Mouse (Mus musculus) mesoderm, embryonic 11.5 days (tissue): ENCODE measurements around the gene Prdx2.

Experiments
- DNase-seq: peaks from one replicate; pipeline ENCODE4 v3.0.0-alpha.2; 2012; ENCODE audit warnings: low read depth, low spot score

The Prdx2 gene

GRCm38 (mm10) chr8:84978248-84978940 is 9.0 kb downstream of the Prdx2 start, which contains the start of gene Junb:
Gene Junb, minus strand, starts transcription at chr8:84978718.
- peak; percentile 89 for DNase-seq

- DNase-seq = peak; percentile 92
Measured at GRCm38 (mm10) chr8:84979599-84980421, 10.4 kb downstream of the Prdx2 start.

GRCm38 (mm10) chr8:84980622-84981358 is 11.4 kb downstream of the Prdx2 start:
- DNase-seq = no peak

- no peak for DNase-seq
Measured at GRCm38 (mm10) chr8:84981644-84982498, 12.5 kb downstream of the Prdx2 start.

- no peak for DNase-seq
Measured at GRCm38 (mm10) chr8:84982499-84983011, 13.2 kb downstream of the Prdx2 start.

DNA sequence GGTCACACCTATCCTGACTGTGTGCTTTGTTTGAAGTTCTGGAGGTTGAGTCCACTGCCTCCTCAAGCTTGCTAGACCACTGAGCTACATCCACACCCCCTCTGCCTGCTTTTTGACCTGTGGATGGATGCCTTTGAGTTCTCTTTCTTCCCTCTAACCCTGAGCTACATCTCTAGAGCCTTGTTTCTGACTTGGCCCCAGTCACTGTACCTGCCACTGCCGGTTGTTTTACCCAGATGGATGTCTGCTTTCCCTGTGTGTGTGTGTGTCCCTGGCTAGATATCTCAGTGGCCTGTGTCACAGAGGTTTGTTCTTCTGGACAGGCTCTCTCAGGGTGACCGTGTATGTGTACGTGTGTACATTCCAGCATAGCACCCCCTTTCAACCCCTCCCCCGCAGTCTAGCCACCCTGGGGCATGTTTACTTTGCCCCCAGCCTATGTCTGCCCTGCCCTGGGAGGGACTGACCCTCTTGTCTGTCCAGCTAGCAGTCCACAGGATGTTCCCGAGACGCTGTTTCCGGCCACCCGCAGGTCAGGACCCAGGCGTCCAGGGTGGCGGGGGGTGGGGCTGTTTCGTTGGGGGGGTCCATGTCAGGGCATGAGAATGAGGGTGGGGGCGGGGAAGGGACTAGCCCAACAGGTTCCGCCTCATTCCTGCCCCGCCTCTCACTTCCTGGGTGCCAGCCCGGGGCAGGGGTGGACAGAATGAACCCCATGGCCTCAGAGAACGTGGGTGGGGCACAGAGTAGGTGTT is 15.1 kb downstream of the Prdx2 start:
- no peak for DNase-seq

GRCm38 (mm10) chr8:84985049-84985683 is 15.8 kb downstream of the Prdx2 start:
- DNase-seq = no peak

DNA sequence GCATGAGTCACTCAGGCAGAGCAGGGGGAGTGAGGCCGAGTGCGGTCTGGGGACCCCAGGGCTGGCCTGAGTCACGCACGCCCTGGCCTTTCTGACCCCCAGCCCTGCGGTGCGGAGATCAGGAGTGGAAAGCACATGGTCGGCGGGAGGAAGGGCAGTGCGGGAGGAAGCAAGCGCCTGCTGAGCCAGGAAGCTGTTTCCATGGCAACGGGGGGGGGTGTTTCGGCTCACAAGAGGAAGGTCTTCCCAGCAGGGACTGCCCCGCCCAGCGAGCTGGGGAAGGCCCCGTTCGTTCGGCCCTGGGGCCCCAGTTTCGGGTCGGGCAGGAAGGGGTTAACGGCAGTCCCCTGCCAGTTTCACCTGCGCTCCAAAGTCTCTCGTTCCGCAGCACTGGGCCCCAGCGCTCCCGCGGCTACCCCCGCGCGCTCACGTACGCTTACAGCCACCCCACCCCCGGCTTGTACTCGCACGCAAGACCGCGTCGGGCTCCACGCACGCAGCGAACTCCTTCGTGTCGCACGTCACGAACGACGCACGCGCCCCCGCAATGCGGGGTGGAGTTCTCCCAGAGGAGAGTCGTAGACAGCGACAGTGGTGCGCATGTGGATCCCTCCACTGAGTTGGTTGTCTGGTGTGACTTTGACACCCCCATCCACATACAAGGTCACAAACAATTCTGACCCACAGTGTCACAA is 16.4 kb downstream of the Prdx2 start:
- peak; percentile 81 for DNase-seq

DNA sequence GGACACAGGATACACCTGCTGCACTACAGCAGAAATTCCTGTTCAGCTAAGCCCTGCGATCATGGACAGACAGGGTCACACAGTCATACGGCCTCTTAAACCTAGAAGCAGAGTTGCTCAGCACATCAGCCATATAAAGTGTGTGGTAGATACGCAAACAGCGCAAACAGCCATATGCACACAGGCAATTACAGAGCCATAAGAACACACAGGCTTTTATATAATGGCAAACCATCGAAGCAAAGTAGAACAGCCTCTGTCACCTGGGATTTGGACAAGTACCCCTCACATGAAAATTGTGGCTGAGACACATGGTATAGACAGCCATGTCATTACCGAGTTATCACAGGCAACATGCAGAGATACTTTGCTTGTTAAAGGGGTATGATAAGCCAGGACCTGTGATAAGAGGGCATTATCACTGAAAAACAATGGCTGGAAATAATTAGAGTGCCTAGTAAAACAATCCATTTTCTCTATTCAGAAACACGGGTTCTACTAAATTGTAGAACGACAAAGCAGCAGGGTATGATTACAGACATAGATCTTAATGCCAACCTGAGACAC is 17.1 kb downstream of the Prdx2 start:
- DNase-seq = no peak

DNA sequence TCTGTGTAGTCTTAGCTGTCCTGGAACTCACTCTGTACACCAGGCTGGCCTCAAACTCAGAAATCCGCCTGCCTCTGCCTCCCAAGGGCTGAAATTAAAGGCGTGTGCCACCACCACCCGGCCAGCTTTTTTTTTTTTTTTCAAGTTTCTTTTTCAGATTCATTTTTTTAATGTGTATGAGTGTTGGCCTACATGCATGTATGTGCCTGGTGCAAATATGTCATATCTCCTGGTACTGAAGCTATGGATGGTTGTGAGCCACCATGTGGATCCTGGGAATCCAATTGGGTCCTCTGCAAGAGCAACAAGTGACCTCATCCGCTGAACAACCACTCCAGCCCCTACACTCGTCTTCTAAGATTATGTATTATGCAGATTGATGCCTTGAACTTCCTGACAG is 18.0 kb downstream of the Prdx2 start:
- no peak for DNase-seq

DNA sequence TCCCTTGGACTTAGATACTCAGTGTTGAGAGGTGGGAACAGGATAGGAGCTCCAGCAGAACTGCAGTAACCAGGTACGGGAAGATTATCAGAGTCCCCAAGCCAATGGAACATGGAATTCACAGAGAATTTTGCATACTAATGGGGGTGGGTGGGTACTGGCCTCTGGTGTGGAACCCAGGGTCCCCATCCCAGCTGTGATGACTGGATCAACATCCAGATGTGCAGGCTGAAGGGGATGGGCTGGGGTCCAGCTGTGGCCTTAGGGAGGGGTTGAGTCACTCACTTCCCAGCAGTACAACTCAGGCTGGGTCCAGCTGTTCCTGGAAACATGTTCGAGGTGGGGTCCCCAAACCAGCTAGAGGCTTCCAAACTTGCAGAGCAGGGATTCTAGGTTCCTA is 18.5 kb downstream of the Prdx2 start:
- no peak for DNase-seq

GRCm38 (mm10) chr8:84989311-84989731 is 19.9 kb downstream of the Prdx2 start:
- DNase-seq = no peak

DNA sequence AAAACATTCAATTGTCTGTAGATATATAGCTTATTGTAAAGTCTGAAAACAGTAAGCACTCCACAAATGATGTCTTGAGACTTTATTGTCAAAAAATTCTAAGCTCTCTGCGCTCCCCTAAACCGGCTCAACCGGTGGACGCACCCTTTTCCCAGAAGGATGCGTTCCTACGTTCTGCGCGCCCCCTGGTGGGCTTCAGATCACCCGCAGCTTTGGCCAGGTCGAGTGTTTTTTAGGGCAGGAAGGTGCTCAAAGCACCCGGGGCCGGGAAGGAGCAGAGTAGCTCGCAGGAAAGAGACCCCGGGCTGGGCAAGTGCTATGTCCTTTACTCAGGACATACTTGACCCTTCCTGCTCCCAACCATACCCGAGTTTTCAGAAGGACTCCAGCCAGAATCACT is 20.4 kb downstream of the Prdx2 start:
- peak; percentile 93 for DNase-seq

- peak; percentile 99 for DNase-seq
Measured at GRCm38 (mm10) chr8:84990349-84990748, 21.0 kb downstream of the Prdx2 start, which contains the start of gene Hook2. Gene Hook2, plus strand, starts transcription at chr8:84990603.

DNA sequence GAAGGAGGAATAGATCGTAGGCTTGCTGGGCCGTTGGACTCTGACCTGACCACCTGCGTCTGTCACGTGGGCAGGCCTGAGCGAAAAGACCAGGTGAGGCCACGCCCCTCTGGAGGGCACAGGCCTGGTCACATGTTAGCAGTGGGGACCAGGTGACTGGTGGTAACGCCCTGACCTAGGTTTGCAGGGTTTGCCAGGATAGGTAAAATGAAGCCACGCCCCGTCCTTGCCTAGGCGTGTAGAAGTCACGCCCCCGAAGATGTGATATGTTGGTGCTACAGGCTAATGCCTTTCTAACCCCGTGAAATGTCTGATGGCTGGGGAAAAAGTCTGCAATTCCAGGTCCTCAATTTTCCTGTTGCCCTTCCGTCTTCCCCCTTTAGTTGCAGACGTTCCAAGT is 21.4 kb downstream of the Prdx2 start:
- no peak for DNase-seq

DNA sequence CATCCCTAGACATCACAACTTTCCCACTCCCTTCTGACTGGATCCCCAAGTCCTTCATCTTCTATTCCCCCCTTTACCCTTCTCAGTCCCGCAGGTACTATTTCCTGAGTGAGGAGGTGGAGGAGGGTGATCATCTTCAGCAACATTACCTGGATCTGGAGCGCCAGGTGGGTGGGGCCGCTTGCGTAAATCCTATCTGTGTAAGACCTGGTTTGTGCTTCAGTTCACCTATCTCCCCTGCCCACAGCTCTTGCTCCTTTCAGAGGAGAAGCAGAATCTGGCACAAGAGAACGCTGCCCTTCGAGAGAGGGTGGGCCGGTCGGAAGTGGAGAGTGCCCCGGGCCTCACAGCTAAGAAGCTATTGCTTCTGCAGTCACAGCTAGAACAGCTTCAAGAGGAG is 25.0 kb downstream of the Prdx2 start:
- DNase-seq = no peak

DNA sequence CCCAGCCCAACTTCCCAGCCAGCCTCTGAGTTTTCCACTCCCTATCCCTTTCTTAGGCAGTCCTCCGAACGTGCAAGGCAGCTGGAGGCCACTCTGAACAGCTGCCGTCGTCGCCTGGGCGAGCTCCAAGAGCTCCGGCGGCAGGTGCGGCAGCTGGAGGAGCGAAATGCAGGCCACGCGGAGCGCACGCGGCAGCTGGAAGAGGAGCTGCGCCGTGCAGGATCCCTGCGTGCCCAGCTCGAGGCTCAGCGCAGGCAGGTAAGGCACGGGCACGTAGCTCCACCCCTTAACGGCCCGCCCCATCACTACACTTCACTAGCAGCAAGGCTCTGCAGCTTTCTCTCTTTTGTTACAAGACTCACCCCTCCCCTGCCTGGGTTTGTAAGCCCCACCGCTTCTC is 26.3 kb downstream of the Prdx2 start:
- no peak for DNase-seq

DNA sequence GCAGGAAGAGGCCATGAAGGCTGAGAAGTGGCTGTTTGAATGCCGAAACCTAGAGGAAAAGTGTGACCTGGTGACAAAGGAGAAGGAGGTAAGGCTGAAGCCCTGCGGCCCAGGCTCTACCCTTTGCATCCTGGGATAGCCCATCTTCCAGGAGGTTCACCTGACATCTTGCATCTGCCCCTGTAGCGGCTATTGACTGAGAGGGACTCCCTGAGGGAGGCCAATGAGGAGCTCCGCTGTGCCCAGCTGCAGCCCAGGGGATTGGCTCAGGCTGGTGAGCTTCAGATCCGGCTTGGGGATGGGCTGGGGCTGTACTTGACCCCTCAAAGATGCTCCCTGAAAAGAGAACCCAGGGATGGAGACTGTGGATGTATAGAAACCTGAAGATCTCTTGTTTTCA is 27.6 kb downstream of the Prdx2 start:
- DNase-seq = no peak
